Mouse (Mus musculus): ENCODE measurements at regions not wholly inside any gene's neighbourhood (a gene's known extent, or its start where the extent isn't known, plus 50 kb on each side); places are given as distances from the start of the nearest gene placed in this dataset.

DNA sequence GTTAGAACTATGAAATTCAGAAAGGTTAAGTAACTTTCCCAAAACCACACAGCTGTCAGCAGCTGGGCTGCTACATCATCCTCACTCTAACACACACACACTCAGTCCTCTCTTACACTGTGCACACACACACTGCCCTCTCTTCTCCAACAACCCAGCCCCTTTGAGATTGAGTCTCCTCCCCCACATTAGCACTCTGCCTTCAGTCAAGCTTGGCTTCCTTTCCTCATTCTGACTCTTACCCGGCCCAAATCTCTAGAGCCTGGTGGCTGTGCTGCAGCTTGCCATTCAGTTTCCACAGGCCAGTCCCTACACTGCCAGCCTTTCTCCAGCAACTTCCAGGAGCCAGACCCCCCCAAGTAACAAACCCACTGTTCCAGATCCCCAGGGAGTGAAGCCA, 602.0 kb upstream of the Adam5 start:
- no peaks in the 10 kb centered on the region for H3K36me3 ChIP-seq (ENCODE audit: insufficient read depth, low read length)
- no peaks in the 10 kb centered on the region for H3K9me3 ChIP-seq (ENCODE audit: low read length)
- H3K4me1 ChIP-seq (ENCODE audit: insufficient read depth, low read depth, low read length), result no peaks in the 10 kb centered on the region
- TF ChIP-seq EP300 (IDR thresholded peaks at IDR 0.05) (no peak), CTCF (IDR thresholded peaks at IDR 0.05) (no peak)
- no peak overlapping the region for H3K4me2 ChIP-seq (replicated peaks; ENCODE audit: low read depth, low read length)
- H3K9ac ChIP-seq (replicated peaks; ENCODE audit: low read depth), result no peak overlapping the region
- no peak overlapping the region for H3K4me3 ChIP-seq (ENCODE audit: low read depth, low read length)
- H3K27me3 ChIP-seq (replicated peaks; ENCODE audit: insufficient read depth, low read length), result no peaks in the 10 kb centered on the region
- DNase-seq (ENCODE audit: low spot score) (no peak), ATAC-seq (no peak)
- 50% methylated on average over 1 of the region's 1 CpGs for WGBS
- no peak overlapping the region for H3K27ac ChIP-seq (ENCODE audit: low read length)

DNA sequence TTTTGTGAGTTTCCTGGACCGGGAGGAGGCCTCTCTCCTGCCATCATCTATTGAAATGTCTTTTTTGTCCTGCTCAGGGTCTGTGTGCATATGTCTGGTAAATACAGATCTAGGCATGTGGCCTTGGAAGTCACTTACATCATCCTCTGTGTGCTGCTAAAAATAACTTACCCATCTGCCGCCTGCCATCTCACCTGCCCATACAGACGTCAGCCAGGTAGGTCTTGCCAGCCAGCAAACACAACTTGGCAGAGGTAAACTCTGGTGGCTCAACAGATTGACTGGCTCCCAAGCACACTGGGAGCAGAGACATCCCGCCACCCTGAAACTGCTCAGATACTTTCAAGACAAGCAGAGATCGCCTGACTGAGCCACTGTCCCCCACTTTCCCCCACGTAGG, 597.3 kb upstream of the Adam5 start:
- TF ChIP-seq CTCF (IDR thresholded peaks at IDR 0.05) (no peak), EP300 (IDR thresholded peaks at IDR 0.05) (no peak)
- ATAC-seq, result no peak
- no peak overlapping the region for H3K9ac ChIP-seq (replicated peaks; ENCODE audit: low read depth)

DNA sequence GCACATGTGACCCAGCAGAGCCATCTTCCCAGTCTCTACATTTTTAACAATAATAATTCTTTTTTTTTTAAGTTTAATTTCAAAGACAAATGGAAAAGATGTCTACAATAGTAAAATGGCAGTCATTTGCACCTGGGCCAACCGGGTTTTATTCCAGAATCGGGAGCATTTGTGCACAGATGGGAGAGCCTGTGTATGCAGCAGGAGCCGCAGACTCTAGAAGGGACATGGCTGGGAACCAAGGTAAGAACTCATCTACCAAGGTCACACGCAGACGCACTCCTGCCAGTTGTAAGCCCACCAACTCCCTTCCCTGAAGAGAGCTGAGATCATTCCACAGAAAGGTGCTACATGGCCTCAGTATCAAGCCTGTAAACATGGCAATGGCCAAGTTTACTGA, 586.4 kb upstream of the Adam5 start:
- H3K27me3 ChIP-seq (replicated peaks; ENCODE audit: insufficient read depth, low read length), result no peaks in the 10 kb centered on the region
- WGBS, result 92% methylated on average over 5 of the region's 5 CpGs
- no peak overlapping the region for H3K4me3 ChIP-seq (ENCODE audit: low read depth, low read length)
- no peaks in the 10 kb centered on the region for H3K36me3 ChIP-seq (ENCODE audit: insufficient read depth, low read length)
- ATAC-seq (no peak), DNase-seq (ENCODE audit: low spot score) (no peak)
- no peak for TF ChIP-seq CTCF (IDR thresholded peaks at IDR 0.05)
- no peak for TF ChIP-seq EP300 (IDR thresholded peaks at IDR 0.05)
- H3K9ac ChIP-seq (replicated peaks; ENCODE audit: low read depth), result no peak overlapping the region
- H3K4me2 ChIP-seq (replicated peaks; ENCODE audit: low read depth, low read length), result no peak overlapping the region
- no peaks in the 10 kb centered on the region for H3K4me1 ChIP-seq (ENCODE audit: insufficient read depth, low read depth, low read length)
- H3K27ac ChIP-seq (ENCODE audit: low read length), result no peak overlapping the region
- no peaks in the 10 kb centered on the region for H3K9me3 ChIP-seq (ENCODE audit: low read length)

More for the DNA sequence above, 597.3 kb upstream of the Adam5 start:
- no peak overlapping the region for H3K4me2 ChIP-seq (replicated peaks; ENCODE audit: low read depth, low read length)
- no peaks in the 10 kb centered on the region for H3K36me3 ChIP-seq (ENCODE audit: insufficient read depth, low read length)
- no peak overlapping the region for H3K4me3 ChIP-seq (ENCODE audit: low read depth, low read length)
- 86% methylated on average over 6 of the region's 6 CpGs for WGBS
- H3K9me3 ChIP-seq (ENCODE audit: low read length), result no peaks in the 10 kb centered on the region
- no peaks in the 10 kb centered on the region for H3K27me3 ChIP-seq (replicated peaks; ENCODE audit: insufficient read depth, low read length)
- no peaks in the 10 kb centered on the region for H3K4me1 ChIP-seq (ENCODE audit: insufficient read depth, low read depth, low read length)
- H3K27ac ChIP-seq (ENCODE audit: low read length), result no peak overlapping the region
- DNase-seq (ENCODE audit: low spot score), result no peak

DNA sequence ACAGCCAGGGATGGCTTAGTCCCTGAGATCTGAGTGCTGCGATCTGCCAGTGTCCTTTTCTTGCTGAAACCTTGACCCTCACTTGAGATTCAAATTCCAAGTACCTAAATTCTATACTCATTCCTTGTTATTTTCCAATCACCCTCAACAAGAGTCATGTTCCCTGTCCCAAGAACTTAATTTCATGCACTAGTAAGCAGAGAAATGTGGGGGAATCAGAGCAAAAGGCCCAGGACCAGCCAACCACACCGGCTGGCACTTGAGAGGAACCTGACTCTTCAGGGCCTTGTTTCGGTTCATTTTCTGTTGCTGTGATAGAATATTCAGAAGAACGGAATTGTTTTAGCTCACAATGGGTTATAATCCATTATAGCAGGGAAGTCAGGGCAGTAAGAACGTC, 583.7 kb upstream of the Adam5 start:
- H3K27me3 ChIP-seq (replicated peaks; ENCODE audit: insufficient read depth, low read length), result no peaks in the 10 kb centered on the region
- no peaks in the 10 kb centered on the region for H3K4me1 ChIP-seq (ENCODE audit: insufficient read depth, low read depth, low read length)
- WGBS, result 90% methylated on average over 5 of the region's 5 CpGs
- no peak for TF ChIP-seq CTCF (IDR thresholded peaks at IDR 0.05)
- TF ChIP-seq EP300 (IDR thresholded peaks at IDR 0.05), result no peak
- H3K27ac ChIP-seq (ENCODE audit: low read length), result no peak overlapping the region
- no peak for ATAC-seq
- H3K4me2 ChIP-seq (replicated peaks; ENCODE audit: low read depth, low read length), result no peak overlapping the region
- H3K9ac ChIP-seq (replicated peaks; ENCODE audit: low read depth), result no peak overlapping the region
- no peak for DNase-seq (ENCODE audit: low spot score)
- no peaks in the 10 kb centered on the region for H3K36me3 ChIP-seq (ENCODE audit: insufficient read depth, low read length)
- no peak overlapping the region for H3K4me3 ChIP-seq (ENCODE audit: low read depth, low read length)
- H3K9me3 ChIP-seq (ENCODE audit: low read length), result no peaks in the 10 kb centered on the region

DNA sequence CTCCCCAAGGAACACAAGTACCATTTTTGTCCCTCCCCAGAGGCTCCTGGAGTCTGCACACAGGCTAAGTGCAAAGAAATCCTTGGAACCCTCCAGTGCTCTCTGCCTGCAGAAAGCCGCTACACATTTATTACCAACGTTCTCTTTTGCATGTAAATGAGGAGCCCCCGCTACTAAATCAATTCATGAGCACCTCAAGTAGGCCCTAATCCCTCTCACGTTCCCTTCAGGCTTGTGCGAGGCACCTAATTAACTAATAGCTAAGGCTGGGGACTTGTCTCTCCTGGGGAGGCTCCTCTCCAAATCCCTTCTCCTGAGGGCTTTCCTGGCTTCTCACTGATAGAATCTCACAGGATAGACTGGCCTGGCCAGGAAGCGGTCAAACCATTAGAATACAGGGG, 568.6 kb upstream of the Adam5 start:
- H3K4me3 ChIP-seq (ENCODE audit: low read depth, low read length), result no peak overlapping the region
- DNase-seq (ENCODE audit: low spot score) (no peak), ATAC-seq (no peak)
- no peaks in the 10 kb centered on the region for H3K4me1 ChIP-seq (ENCODE audit: insufficient read depth, low read depth, low read length)
- H3K27me3 ChIP-seq (replicated peaks; ENCODE audit: insufficient read depth, low read length), result no peaks in the 10 kb centered on the region
- no peak overlapping the region for H3K27ac ChIP-seq (ENCODE audit: low read length)
- 41% methylated on average over 6 of the region's 6 CpGs for whole genome bisulfite sequencing
- H3K9me3 ChIP-seq (ENCODE audit: low read length), result no peaks in the 10 kb centered on the region
- H3K9ac ChIP-seq (replicated peaks; ENCODE audit: low read depth), result no peak overlapping the region
- H3K4me2 ChIP-seq (replicated peaks; ENCODE audit: low read depth, low read length), result no peak overlapping the region
- TF ChIP-seq CTCF (IDR thresholded peaks at IDR 0.05) (no peak), EP300 (IDR thresholded peaks at IDR 0.05) (no peak)
- no peaks in the 10 kb centered on the region for H3K36me3 ChIP-seq (ENCODE audit: insufficient read depth, low read length)

DNA sequence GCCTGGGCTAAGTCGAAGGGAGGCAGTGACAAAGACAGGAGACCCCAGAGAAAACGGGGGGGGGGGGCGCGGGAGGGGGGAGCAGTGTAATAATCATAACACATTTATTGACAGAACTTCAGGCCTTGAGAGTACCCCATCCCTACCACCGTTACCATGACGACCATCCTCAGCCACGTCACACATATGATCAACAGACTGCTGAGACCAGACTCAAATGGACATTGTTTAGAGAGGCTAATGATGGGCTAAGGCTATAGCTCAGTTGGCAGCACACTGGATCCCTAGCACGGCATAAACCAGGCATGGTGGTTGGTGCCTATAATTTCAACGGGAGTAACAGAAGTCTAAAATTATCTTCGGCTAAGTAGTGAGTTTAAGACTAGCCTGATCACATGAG, 565.8 kb upstream of the Adam5 start:
- no peak for TF ChIP-seq CTCF (IDR thresholded peaks at IDR 0.05)
- TF ChIP-seq EP300 (IDR thresholded peaks at IDR 0.05), result no peak
- ATAC-seq (no peak), DNase-seq (ENCODE audit: low spot score) (no peak)
- H3K27ac ChIP-seq (ENCODE audit: low read length), result no peak overlapping the region
- no peaks in the 10 kb centered on the region for H3K9me3 ChIP-seq (ENCODE audit: low read length)
- no peaks in the 10 kb centered on the region for H3K4me1 ChIP-seq (ENCODE audit: insufficient read depth, low read depth, low read length)
- 40% methylated on average over 10 of the region's 10 CpGs for WGBS
- no peaks in the 10 kb centered on the region for H3K27me3 ChIP-seq (replicated peaks; ENCODE audit: insufficient read depth, low read length)
- H3K9ac ChIP-seq (replicated peaks; ENCODE audit: low read depth), result no peak overlapping the region
- no peak overlapping the region for H3K4me2 ChIP-seq (replicated peaks; ENCODE audit: low read depth, low read length)
- H3K4me3 ChIP-seq (ENCODE audit: low read depth, low read length), result no peak overlapping the region
- no peaks in the 10 kb centered on the region for H3K36me3 ChIP-seq (ENCODE audit: insufficient read depth, low read length)

DNA sequence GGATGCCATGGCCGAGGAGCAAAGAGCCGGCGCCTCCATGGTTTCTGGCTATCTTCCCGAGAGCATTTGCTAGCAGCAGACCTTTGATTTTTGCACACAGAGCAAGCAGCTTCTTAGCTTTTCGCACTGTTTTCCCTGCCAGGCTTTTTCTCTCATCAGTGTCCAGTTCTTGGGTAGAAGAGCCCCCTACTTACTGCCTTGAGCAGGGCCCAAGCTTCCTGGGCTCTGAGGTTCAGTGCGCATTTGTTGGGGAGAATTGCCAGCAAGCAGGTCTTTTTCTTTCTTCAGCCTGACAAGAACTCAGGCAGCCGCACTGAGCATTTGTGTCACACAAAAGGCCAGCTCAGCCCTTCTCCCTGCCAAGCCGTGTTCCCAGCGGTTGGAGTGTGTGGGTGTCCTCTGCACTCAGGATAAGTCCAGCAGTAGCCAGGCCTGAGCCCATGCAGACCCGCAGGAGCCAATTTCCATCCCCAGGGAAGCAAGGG, 565.2 kb upstream of the Adam5 start:
- WGBS, result 42% methylated on average over 10 of the region's 10 CpGs
- no peaks in the 10 kb centered on the region for H3K9me3 ChIP-seq (ENCODE audit: low read length)

More for the DNA sequence above, 565.2 kb upstream of the Adam5 start:
- Histone ChIP-seq H3K9ac (replicated peaks; ENCODE audit: low read depth) (no peak overlapping the region), H3K27ac (ENCODE audit: low read length) (no peak overlapping the region), H3K36me3 (ENCODE audit: insufficient read depth, low read length) (no peaks in the 10 kb centered on the region), H3K27me3 (replicated peaks; ENCODE audit: insufficient read depth, low read length) (no peaks in the 10 kb centered on the region), H3K4me2 (replicated peaks; ENCODE audit: low read depth, low read length) (no peak overlapping the region), H3K4me3 (ENCODE audit: low read depth, low read length) (no peak overlapping the region), H3K4me1 (ENCODE audit: insufficient read depth, low read depth, low read length) (no peaks in the 10 kb centered on the region)
- peak; percentile 56 for ATAC-seq
- TF ChIP-seq EP300 (IDR thresholded peaks at IDR 0.05) (no peak), CTCF (IDR thresholded peaks at IDR 0.05) (no peak)
- peak; percentile 19 for DNase-seq (ENCODE audit: low spot score)

All from lung, postnatal 0 days (tissue).